Mouse (Mus musculus) forebrain, embryonic 16.5 days (tissue): Measurements from ENCODE around the gene Gm10188. TPM values are rescaled to one million over a fixed set of nuclear protein-coding genes. Genes with fewer than 3 reads are reported as not detected.

Experiments
- ATAC-seq: fragments of 200-750 bp; cut with Nextera tagmentation; 2 replicates; pipeline ENCODE4 v1.8.0; 2017; ENCODE audit warnings: mild to moderate bottlenecking, moderate library complexity
- H3K27ac ChIP-seq: fragments of 300-500 bp; sonication (generic); 2 replicates; pipeline ENCODE4 v1.5.1; 2014; ENCODE audit warnings: low read length, control low read depth
- H3K27me3 ChIP-seq: fragments of 300-500 bp; sonication (generic); replicated peaks from 2 replicates; pipeline ENCODE4 v1.6.1; 2014; ENCODE audit warnings: low read length; ENCODE audit not compliant: control insufficient read depth, insufficient read depth
- H3K36me3 ChIP-seq: fragments of 300-500 bp; sonication (generic); 2 replicates; pipeline ENCODE4 v1.6.1; 2014; ENCODE audit not compliant: control insufficient read depth, insufficient read depth
- H3K4me1 ChIP-seq: fragments of 300-500 bp; sonication (generic); replicated peaks from 2 replicates; pipeline ENCODE4 v1.6.1; 2014; ENCODE audit warnings: low read length; ENCODE audit not compliant: control insufficient read depth, insufficient read depth
- H3K4me2 ChIP-seq: fragments of 300-500 bp; sonication (generic); 2 replicates; pipeline ENCODE4 v1.6.1; 2014; ENCODE audit warnings: mild to moderate bottlenecking, low read length, control low read depth
- H3K4me3 ChIP-seq: fragments of 300-500 bp; sonication (generic); replicated peaks from 2 replicates; pipeline ENCODE4 v1.5.1; 2014; ENCODE audit warnings: mild to moderate bottlenecking, low read length, control low read depth
- H3K9ac ChIP-seq: fragments of 300-500 bp; sonication (generic); replicated peaks from 2 replicates; pipeline ENCODE4 v1.6.1; 2014; ENCODE audit warnings: low read depth, low read length, control low read depth
- H3K9me3 ChIP-seq: fragments of 300-500 bp; sonication (generic); 2 replicates; pipeline ENCODE4 v1.6.1; 2016; ENCODE audit warnings: low read length; ENCODE audit not compliant: control insufficient read depth
- WGBS: fragments of 180-500 bp; shearing (Covaris S2); extraction: QIAGEN DNeasy Blood & Tissue Kit; methylation state at CpG from one replicate; pipeline ENCODE4 v1.1.7; 2014; 5-methylcytosine and 5-hydroxymethylcytosine counted together
- polyA plus RNA-seq: library from polyadenylated mRNA; unstranded; fragments of >200 nt; fragmentation: Nextera tagmentation; extraction: Ambion mirVana; gene quantifications from 2 replicates; pipeline ENCODE4 v1.2.1, GENCODE M21; 2015

Gene Gm10188
- polyA plus RNA-seq, 1 experiment from 2014 or later, result 0.86 TPM

DNA sequence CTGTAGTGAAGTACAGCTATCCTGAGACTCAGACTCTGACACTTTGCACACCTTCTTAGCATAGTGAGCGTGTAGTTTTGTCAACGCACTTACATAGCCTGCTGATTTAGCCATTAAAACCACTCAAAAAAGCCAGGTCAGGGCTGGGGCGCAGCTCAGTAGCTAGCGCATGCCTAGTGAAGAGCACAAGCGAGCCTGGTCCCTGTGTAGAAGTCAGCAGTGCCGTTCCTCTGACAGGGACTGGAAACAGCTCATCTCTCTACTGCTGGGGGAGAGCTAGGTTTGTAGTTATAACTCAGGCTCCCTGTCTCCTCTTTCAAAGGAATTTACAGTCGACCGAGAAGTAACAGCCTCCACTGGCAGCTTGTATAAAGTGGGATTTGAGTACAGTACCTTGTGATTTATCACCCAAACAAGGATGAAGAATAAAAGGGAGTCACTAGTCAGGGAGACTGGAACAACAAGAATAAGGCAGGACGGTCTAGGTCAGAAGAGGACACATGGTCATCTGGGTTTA is 5.2 kb upstream of the Gm10188 start:
- Histone ChIP-seq H3K27me3 (no peaks in the 10 kb centered on the region), H3K27ac (no peak overlapping the region), H3K36me3 (no peaks in the 10 kb centered on the region), H3K9ac (no peak overlapping the region), H3K4me3 (no peak overlapping the region), H3K4me1 (peaks cover 5% of the 10 kb centered on the region; the same call in 1 of the 2 replicates), H3K9me3 (no peaks in the 10 kb centered on the region), H3K4me2 (no peak overlapping the region)
- no peak for ATAC-seq
- 72% methylated on average over 9 of the region's 9 CpGs for WGBS

DNA sequence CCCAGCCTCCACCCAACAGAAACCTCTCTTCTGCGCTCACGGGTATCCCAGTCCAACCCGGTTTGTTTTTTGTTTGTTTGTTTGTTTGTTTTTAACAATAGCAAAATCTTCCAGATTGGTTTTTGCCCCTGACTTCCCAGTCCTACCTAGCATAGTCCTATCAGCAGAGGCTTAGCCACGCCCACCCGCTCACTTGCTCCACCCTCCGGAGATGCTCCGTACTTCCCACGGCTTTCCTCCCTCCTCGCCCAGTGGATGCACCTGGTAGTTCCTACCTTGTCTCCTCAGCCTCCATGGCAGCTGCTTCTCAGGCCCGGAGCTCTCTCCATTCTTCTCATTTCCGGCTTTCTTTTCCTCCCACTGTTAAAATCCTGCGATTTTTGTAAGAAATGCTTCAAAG is 4.0 kb upstream of the Gm10188 start:
- no peaks in the 10 kb centered on the region for H3K9me3 ChIP-seq
- ATAC-seq, result peak; percentile 51; the same call in 1 of the 2 replicates

DNA sequence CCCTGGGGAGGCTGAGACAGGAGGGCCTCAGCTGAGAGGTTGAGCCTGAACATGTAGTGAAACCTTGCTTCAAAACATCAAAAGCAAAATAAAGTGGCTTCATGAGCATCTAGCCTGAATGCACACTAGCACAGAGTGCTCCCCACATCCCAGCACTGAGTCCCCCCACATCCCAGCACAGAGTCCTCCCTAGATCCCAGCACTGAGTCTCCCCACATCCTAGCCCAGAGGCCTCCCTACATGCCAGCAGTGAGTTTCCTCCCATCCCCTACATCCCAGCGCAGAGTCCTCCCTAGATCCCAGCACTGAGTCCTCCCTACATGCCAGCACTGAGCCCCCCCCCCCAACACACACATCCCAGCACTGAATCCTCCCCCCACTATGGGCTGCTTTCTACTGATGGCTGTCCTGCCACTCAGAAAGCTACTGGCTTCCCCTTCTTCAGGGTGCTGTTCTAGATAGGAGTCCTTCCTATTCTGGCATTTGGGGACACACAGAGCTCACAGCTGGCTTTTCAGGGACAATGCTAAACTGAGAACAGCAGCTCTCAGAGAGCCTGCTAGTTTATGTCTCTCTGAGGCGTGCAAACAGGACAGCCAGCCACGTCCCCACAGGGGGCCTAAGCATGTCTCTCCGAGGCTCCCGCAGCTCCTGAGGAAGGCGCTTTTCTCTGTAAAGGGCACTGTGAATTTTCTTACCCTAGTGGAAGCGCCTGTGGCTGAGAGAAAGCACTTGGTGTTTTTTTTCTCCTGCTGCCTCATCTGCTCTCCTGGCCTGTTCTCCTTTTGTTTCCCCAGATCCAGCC is 2.1 kb upstream of the Gm10188 start:
- H3K4me1 ChIP-seq, result peaks cover 5% of the 10 kb centered on the region; the same call in 1 of the 2 replicates
- 29% methylated on average over 7 of the region's 7 CpGs for WGBS
- no peaks in the 10 kb centered on the region for H3K27me3 ChIP-seq

More for the DNA sequence above, 4.0 kb upstream of the Gm10188 start:
- WGBS, result 21% methylated on average over 12 of the region's 12 CpGs
- Histone ChIP-seq H3K4me1 (peaks cover 5% of the 10 kb centered on the region; the same call in 1 of the 2 replicates), H3K27ac (no peak overlapping the region), H3K36me3 (no peaks in the 10 kb centered on the region), H3K27me3 (no peaks in the 10 kb centered on the region), H3K9ac (no peak overlapping the region), H3K4me3 (no peak overlapping the region), H3K4me2 (no peak overlapping the region)

DNA sequence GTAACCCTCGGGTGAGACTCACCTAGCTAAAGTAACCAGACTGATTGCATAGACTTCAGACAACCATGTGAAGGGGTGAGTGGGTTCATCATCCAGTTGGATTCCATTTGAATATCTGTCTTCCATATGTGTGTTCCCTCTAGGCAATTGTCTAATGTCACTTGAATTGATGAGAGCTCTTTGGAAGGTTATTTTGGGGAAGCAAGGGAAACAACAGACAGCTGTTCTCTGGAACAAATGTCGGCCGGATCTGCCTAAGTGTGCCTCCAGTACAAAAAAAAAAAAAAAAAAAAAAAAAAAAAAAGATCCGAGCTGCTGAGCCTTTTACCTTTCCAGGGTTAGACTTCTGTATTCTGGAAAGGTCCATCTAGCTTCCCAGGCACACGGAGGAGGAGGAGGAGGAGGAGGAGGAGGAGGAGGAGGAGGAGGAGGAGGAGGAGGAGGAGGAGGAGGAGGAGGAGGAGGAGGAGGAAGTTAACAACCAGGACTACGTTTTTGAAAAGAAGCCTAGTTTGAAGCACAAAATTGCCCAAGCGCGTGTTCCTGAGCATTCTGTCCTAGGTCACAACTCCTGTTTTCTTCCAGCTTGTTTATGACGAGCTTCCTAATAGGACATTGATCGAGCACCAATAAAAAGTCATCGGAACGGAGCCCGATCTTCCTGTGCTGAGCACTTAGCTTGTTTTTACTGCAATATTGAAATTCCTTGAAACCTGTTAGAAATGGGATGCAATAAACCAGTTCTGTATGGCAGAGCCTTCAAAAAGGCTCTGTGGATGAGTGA is 3.1 kb downstream of the Gm10188 start:
- Histone ChIP-seq H3K9me3 (no peaks in the 10 kb centered on the region), H3K27me3 (no peaks in the 10 kb centered on the region), H3K4me3 (no peak overlapping the region), H3K4me1 (peaks cover 14% of the 10 kb centered on the region), H3K36me3 (no peaks in the 10 kb centered on the region), H3K27ac (no peak overlapping the region), H3K9ac (no peak overlapping the region), H3K4me2 (no peak overlapping the region)
- 79% methylated on average over 13 of the region's 13 CpGs for WGBS
- ATAC-seq, result no peak

More for the DNA sequence above, 2.1 kb upstream of the Gm10188 start:
- H3K27ac ChIP-seq, result no peak overlapping the region
- 0 out of 2 replicates have a peak, but pooled peaks have one; percentile 24 for ATAC-seq
- no peak overlapping the region for H3K4me2 ChIP-seq
- H3K36me3 ChIP-seq, result no peaks in the 10 kb centered on the region
- no peak overlapping the region for H3K9ac ChIP-seq
- H3K9me3 ChIP-seq, result no peaks in the 10 kb centered on the region
- no peak overlapping the region for H3K4me3 ChIP-seq

DNA sequence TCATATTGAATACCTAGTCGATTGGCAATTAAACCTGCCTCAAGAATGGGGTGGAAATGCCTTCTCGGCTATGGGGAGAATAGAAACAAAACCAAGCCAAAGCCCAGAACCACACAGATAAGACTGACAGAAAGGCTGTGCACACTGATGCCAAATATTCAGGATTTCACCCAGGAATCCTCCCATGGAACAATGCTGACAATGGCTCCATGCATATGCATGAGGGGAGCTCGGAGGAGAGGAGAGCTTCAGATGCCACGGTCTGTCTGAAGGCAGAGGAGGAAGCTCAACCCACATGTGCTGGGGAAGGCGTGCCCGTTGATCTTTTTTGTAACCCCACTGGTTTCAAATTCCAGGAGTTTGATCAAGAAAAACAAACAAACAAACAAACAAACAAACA is 7.4 kb downstream of the Gm10188 start:
- H3K36me3 ChIP-seq, result no peaks in the 10 kb centered on the region
- peak overlapping the region; percentile 16; the same call in 1 of the 2 replicates for H3K9ac ChIP-seq
- H3K4me1 ChIP-seq, result peaks cover 19% of the 10 kb centered on the region
- H3K27ac ChIP-seq, result peak overlapping the region; percentile 42
- peak; percentile 94 for ATAC-seq
- H3K4me3 ChIP-seq, result no peak overlapping the region
- 11% methylated on average over 6 of the region's 6 CpGs for WGBS
- H3K9me3 ChIP-seq, result no peaks in the 10 kb centered on the region
- H3K27me3 ChIP-seq, result no peaks in the 10 kb centered on the region
- peak overlapping the region; percentile 25 for H3K4me2 ChIP-seq

DNA sequence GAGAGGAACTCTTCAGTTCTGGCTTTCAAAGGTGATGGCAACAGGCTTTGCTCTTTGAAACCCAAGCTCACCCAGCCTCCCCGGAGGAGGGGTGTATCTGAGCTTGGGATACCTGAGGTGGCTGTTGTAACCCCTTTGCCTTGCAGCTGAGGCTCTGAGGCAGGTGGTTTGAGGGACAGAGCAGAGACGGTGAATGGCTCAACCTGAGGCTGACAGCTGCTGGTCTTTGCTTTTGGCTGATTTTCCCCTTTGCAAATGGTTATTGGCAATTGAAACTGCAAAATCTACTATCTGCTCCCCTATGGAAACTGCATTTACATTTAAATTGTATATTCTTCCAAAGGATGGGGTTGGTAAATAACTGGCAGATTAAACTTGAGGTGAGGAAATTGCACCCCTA is 7.9 kb downstream of the Gm10188 start:
- peaks cover 19% of the 10 kb centered on the region for H3K4me1 ChIP-seq
- no peak overlapping the region for H3K9ac ChIP-seq
- H3K4me2 ChIP-seq, result no peak overlapping the region
- peak; percentile 22; the same call in 1 of the 2 replicates for ATAC-seq
- H3K27ac ChIP-seq, result peak overlapping the region; percentile 42
- H3K9me3 ChIP-seq, result no peaks in the 10 kb centered on the region
- no peak overlapping the region for H3K4me3 ChIP-seq
- 26% methylated on average over 2 of the region's 2 CpGs for WGBS
- no peaks in the 10 kb centered on the region for H3K36me3 ChIP-seq
- no peaks in the 10 kb centered on the region for H3K27me3 ChIP-seq

DNA sequence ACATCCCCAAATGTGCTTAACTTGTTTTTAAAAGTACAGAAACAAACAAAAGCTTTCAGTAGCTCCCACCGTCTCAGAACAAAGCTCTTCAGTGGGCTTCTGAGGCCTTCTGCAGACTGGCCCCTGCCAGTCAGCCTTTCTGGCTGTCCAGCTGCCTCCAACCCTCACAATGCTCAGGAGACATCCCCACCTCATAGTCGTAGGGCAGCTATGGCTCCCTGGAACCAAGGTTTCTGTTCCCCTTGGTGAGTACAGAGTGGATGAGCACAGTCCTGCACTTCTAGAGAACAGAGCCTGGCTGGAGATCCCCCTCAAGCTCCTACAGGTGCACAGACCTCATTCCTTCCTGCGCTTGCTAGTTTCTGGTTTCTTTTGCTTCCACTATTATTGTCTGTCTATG is 13.3 kb downstream of the Gm10188 start:
- H3K9ac ChIP-seq, result no peak overlapping the region
- H3K4me1 ChIP-seq, result peaks cover 24% of the 10 kb centered on the region
- no peak overlapping the region for H3K27ac ChIP-seq
- H3K27me3 ChIP-seq, result no peaks in the 10 kb centered on the region
- no peaks in the 10 kb centered on the region for H3K9me3 ChIP-seq
- no peak for ATAC-seq
- no peak overlapping the region for H3K4me2 ChIP-seq
- WGBS, result 60% methylated on average over 3 of the region's 3 CpGs
- no peaks in the 10 kb centered on the region for H3K36me3 ChIP-seq
- H3K4me3 ChIP-seq, result no peak overlapping the region

DNA sequence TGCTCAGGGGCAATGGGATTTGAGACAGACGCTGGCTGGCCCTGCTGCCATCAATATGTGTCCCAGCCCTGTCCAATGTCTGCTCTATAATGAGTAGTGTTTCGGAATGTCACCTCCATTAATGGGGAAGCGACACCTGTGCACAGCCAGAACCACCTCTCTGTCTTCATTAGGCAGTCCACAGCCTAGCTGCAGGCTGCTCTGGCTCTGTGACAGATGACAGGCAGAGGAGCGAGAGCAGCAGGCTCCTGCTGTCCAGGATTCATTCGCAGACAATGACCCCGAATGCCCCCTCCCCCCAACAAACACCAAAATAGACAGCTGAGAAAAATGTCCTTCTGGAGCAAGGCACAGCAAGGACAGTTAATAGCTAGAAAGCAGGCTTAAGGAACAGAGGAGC is 16.5 kb downstream of the Gm10188 start:
- H3K4me3 ChIP-seq, result no peak overlapping the region
- 30% methylated on average over 6 of the region's 6 CpGs for WGBS
- H3K9me3 ChIP-seq, result no peaks in the 10 kb centered on the region
- H3K4me1 ChIP-seq, result peaks cover 45% of the 10 kb centered on the region
- H3K27ac ChIP-seq, result no peak overlapping the region
- H3K36me3 ChIP-seq, result no peaks in the 10 kb centered on the region
- no peak overlapping the region for H3K4me2 ChIP-seq
- ATAC-seq, result no peak
- H3K27me3 ChIP-seq, result no peaks in the 10 kb centered on the region
- no peak overlapping the region for H3K9ac ChIP-seq

DNA sequence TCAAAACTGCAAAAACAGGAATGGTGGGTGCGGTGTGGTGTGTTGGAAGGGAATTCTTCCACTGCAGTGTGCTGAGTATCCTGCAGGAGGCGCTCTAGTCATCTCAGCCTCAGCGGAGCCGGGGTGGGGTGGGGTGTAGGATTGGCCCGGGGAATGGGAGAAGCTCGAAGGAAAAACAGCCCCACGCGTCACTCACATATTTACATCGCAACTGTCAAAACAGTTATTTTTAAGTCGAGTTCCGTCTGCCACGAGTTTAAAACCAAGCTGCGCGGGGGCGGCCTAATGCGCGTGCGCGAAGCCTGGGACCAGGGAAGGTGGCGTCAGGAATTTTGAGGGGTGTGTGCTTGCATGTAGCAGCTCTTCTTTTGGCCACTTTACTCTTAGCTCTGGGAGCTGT is 17.3 kb downstream of the Gm10188 start:
- H3K4me3 ChIP-seq, result peak overlapping the region; percentile 20
- no peak overlapping the region for H3K9ac ChIP-seq
- H3K4me1 ChIP-seq, result peaks cover 51% of the 10 kb centered on the region
- no peaks in the 10 kb centered on the region for H3K9me3 ChIP-seq
- 3% methylated on average over 20 of the region's 20 CpGs for WGBS
- no peaks in the 10 kb centered on the region for H3K36me3 ChIP-seq
- no peak overlapping the region for H3K27ac ChIP-seq
- H3K4me2 ChIP-seq, result peak overlapping the region; percentile 29
- H3K27me3 ChIP-seq, result no peaks in the 10 kb centered on the region
- peak; percentile 72 for ATAC-seq
